Mouse (Mus musculus) heart, postnatal 14 days (tissue): ENCODE data around the gene Alox5. TPM values are rescaled to one million over a fixed set of nuclear protein-coding genes. Genes with fewer than 3 reads are reported as not detected.

Experiments
- DNase-seq, 2 experiments: peaks; one replicate each; pipeline ENCODE4 v3.0.0; 2021 to 2022
- intact Hi-C: fragments of 180-260 bp; cut with DNase I; formaldehyde crosslinking; loops from one replicate; pipeline ENCODE4 v1.15.1; 2025
- total RNA-seq, 2 experiments: library from RNA; stranded (reverse); gene quantifications; 2 replicates each; pipeline ENCODE4 v1.2.3; 2021

The Alox5 gene
- total RNA-seq, 2 experiments from 2014 or later: 5.6 to 7.2 TPM

- intact Hi-C loops: no loop called here
- DNase-seq: no peak
These were observed 71.5 kb downstream of the Alox5 start for GRCm38 (mm10) chr6:116389481-116389880.

- no peak for DNase-seq
- intact Hi-C loops: no loop called here
These were observed 72.9 kb downstream of the Alox5 start for GRCm38 (mm10) chr6:116388068-116388467.

GRCm38 (mm10) chr6:116386506-116386905 is 74.5 kb downstream of the Alox5 start:
- intact Hi-C loops: no loop called here
- no peak for DNase-seq

- intact Hi-C loops: no loop called here
- no peak for DNase-seq
These were observed 74.9 kb downstream of the Alox5 start for GRCm38 (mm10) chr6:116386045-116386415.

- intact Hi-C loops: no loop called here
- no peak for DNase-seq
These were observed 75.6 kb downstream of the Alox5 start for GRCm38 (mm10) chr6:116385194-116386044.

- intact Hi-C loops: no loop called here
These were observed 77.4 kb downstream of the Alox5 start for GRCm38 (mm10) chr6:116383582-116383981.

GRCm38 (mm10) chr6:116381605-116382004 is 79.4 kb downstream of the Alox5 start:
- no peak for DNase-seq
- intact Hi-C loops: no loop called here

More at GRCm38 (mm10) chr6:116383582-116383981, 77.4 kb downstream of the Alox5 start:
- DNase-seq: no peak

- intact Hi-C loops: no loop called here
These were observed 80.8 kb downstream of the Alox5 start for GRCm38 (mm10) chr6:116380157-116380556.

GRCm38 (mm10) chr6:116378892-116379291 is 82.1 kb downstream of the Alox5 start:
- intact Hi-C loops: no loop called here
- no peak for DNase-seq

More at GRCm38 (mm10) chr6:116380157-116380556, 80.8 kb downstream of the Alox5 start:
- DNase-seq: no peak

- intact Hi-C loops: no loop called here
- DNase-seq: no peak
These were observed 86.4 kb downstream of the Alox5 start for GRCm38 (mm10) chr6:116374618-116375017.

GRCm38 (mm10) chr6:116374136-116374535 is 86.8 kb downstream of the Alox5 start:
- no peak for DNase-seq
- intact Hi-C loops: no loop called here

GRCm38 (mm10) chr6:116371500-116371899 is 89.5 kb downstream of the Alox5 start:
- intact Hi-C loops: no loop called here
- DNase-seq: no peak

GRCm38 (mm10) chr6:116370216-116370976 is 90.6 kb downstream of the Alox5 start:
- intact Hi-C loops: no loop called here
- DNase-seq: no peak

- no peak for DNase-seq
These were observed 91.2 kb downstream of the Alox5 start for GRCm38 (mm10) chr6:116369811-116370210.

GRCm38 (mm10) chr6:116367971-116368370 is 93.0 kb downstream of the Alox5 start:
- no peak for DNase-seq
- intact Hi-C loops: no loop called here

More at GRCm38 (mm10) chr6:116369811-116370210, 91.2 kb downstream of the Alox5 start:
- intact Hi-C loops: no loop called here

GRCm38 (mm10) chr6:116361993-116362392 is 99.0 kb downstream of the Alox5 start:
- DNase-seq: no peak
- intact Hi-C loops: no loop called here

GRCm38 (mm10) chr6:116361463-116361862 is 99.5 kb downstream of the Alox5 start:
- DNase-seq: no peak
- intact Hi-C loops: no loop called here
